23 mouse cellular contexts compared by ENCODE assay signal in genomic region chr1:95354146-95354545, GRCm38 (mm10). TPM values are rescaled to one million over a fixed set of nuclear protein-coding genes. Genes with fewer than 3 reads are reported as not detected.
DNase-seq lines count a peak whose midpoint lies in the region; ATAC-seq and TF ChIP-seq lines count a peak whose summit lies in the region.
"Had no signal": no experiment of that assay in that cellular context is flagged by ENCODE, and none has a peak within 500 bp of the region (broad histone marks: within the 10 kb centered on the region; RNA-seq: fewer than 3 reads in every experiment).

No protein-coding gene starts in this region.

- H3K36me3 ChIP-seq in lung, embryonic 14.5 days (ENCODE audit: insufficient read depth) = no peaks in the 10 kb centered on the region
- peaks cover 0 to 7% of the 10 kb centered on the region in 2 experiments; a peak in 2 of 4 replicates for H3K36me3 ChIP-seq in MEL (ENCODE audit: control insufficient read depth in 1 of 2, insufficient read depth in 2 of 2, low read length in 2 of 2)
- H3K36me3 ChIP-seq: embryonic facial prominence, embryonic 10.5 days; embryonic facial prominence, embryonic 12.5 days; forebrain, embryonic 10.5 days; forebrain, embryonic 12.5 days; G1E had no signal

- TF ChIP-seq RAD21 in MEL (IDR thresholded peaks at IDR 0.05; ENCODE audit: low read depth, low read length) = no peak

- no peaks in the 10 kb centered on the region for H3K4me1 ChIP-seq in lung, embryonic 14.5 days (ENCODE audit: insufficient read depth)
- peaks cover 2 to 8% of the 10 kb centered on the region in 2 experiments; a peak in 2 of 4 replicates for H3K4me1 ChIP-seq in MEL (ENCODE audit: control insufficient read depth in 1 of 2, insufficient read depth in 2 of 2, low read length in 2 of 2)
- H3K4me1 ChIP-seq: embryonic facial prominence, embryonic 10.5 days; embryonic facial prominence, embryonic 12.5 days; forebrain, embryonic 10.5 days; forebrain, embryonic 12.5 days had no signal

- H3K9ac ChIP-seq in lung, embryonic 14.5 days = no peak overlapping the region
- no peak overlapping the region for H3K9ac ChIP-seq in MEL (ENCODE audit: control insufficient read depth, low read depth, low read length, poor library complexity, severe bottlenecking)
- H3K9ac ChIP-seq: embryonic facial prominence, embryonic 12.5 days; forebrain, embryonic 12.5 days had no signal

- 61% methylated on average over 1 of the region's 1 CpGs for WGBS in lung, embryonic 14.5 days

- H3K79me2 ChIP-seq in MEL (ENCODE audit: control insufficient read depth, insufficient read depth, low read length, poor library complexity) = no peaks in the 10 kb centered on the region

- TF ChIP-seq EP300 in MEL (IDR thresholded peaks at IDR 0.05; ENCODE audit: low read depth in 1 of 2, low read length in 2 of 2) = 0 out of 4 replicates have a peak, but pooled peaks of 1 of the 2 experiments have one; percentile 8

- no peak overlapping the region for H3K27ac ChIP-seq in lung, embryonic 14.5 days (ENCODE audit: low read depth)
- H3K27ac ChIP-seq in MEL (ENCODE audit: control insufficient read depth, low read depth, low read length) = no peak overlapping the region
- H3K27ac ChIP-seq: embryonic facial prominence, embryonic 10.5 days; embryonic facial prominence, embryonic 12.5 days; forebrain, embryonic 10.5 days; forebrain, embryonic 12.5 days had no signal

- no peaks in the 10 kb centered on the region for H3K27me3 ChIP-seq in lung, embryonic 14.5 days (ENCODE audit: insufficient read depth, low read length)
- H3K27me3 ChIP-seq in MEL (ENCODE audit: control insufficient read depth in 1 of 2, insufficient read depth in 2 of 2, low read length in 2 of 2) = no peaks in the 10 kb centered on the region
- H3K27me3 ChIP-seq: CH12.LX; embryonic facial prominence, embryonic 12.5 days; forebrain, embryonic 12.5 days had no signal

- no peak overlapping the region for H3K4me3 ChIP-seq in lung, embryonic 14.5 days (ENCODE audit: low read depth, low read length)
- no peak overlapping the region for H3K4me3 ChIP-seq in MEL (ENCODE audit: control insufficient read depth in 1 of 2, insufficient read depth in 1 of 2, low read depth in 2 of 2, low read length in 2 of 2)
- H3K4me3 ChIP-seq: embryonic facial prominence, embryonic 10.5 days; embryonic facial prominence, embryonic 12.5 days; forebrain, embryonic 10.5 days; forebrain, embryonic 12.5 days had no signal

- DNase-seq in cerebellum, postnatal 10 days = peak; percentile 24 to 26
- DNase-seq in cerebellum, adult 11-12 months = no peak
- peak; percentile 46 for DNase-seq in lung, embryonic 14.5 days
- DNase-seq in lung, postnatal 4 days = no peak
- DNase-seq in 416B (ENCODE audit: low read depth) (peak; percentile 52), MEL (ENCODE audit: low read depth, low spot score) (peak; percentile 57)
- no peak for DNase-seq in retina, embryonic 14.5 days (ENCODE audit: low spot score)
- DNase-seq: adrenal gland, adult 2 months; adrenal gland, postnatal 14 days; B cell, adult 2 months; cerebellum, adult 18-20 months; cerebellum, adult 8-10 months; cerebellum, adult 9-11 months had no signal

- no peak for ATAC-seq in lung, embryonic 14.5 days (ENCODE audit: insufficient read depth)
- no peak for ATAC-seq in erythroid progenitor cell, adult 5-6 weeks (replicated peaks; ENCODE audit: low FRiP score, poor library complexity, severe bottlenecking)
- ATAC-seq: CD4-positive, CD25-positive, alpha-beta regulatory T cell, adult 4 months; forebrain, embryonic 14.5 days; forebrain, embryonic 16.5 days had no signal

- no peak for TF ChIP-seq CTCF in lung, embryonic 14.5 days (IDR thresholded peaks at IDR 0.05; ENCODE audit: low read depth)
- TF ChIP-seq CTCF in MEL (IDR thresholded peaks at IDR 0.05 in 2 of 3, conservative IDR thresholded peaks at IDR 0.05 in 1 of 3; ENCODE audit: control insufficient read depth in 1 of 3, insufficient read depth in 1 of 3, low read depth in 2 of 3, low read length in 3 of 3, poor library complexity in 1 of 3, severe bottlenecking in 1 of 3) = no peak

- TF ChIP-seq POLR2A in MEL (IDR thresholded peaks at IDR 0.05; ENCODE audit: control insufficient read depth in 1 of 2, insufficient read depth in 1 of 2, low read depth in 1 of 2, low read length in 2 of 2, poor library complexity in 1 of 2) = no peak

- no peak overlapping the region for H3K4me2 ChIP-seq in lung, embryonic 14.5 days
- H3K4me2 ChIP-seq: embryonic facial prominence, embryonic 12.5 days; forebrain, embryonic 12.5 days had no signal

- H3K9me3 ChIP-seq in lung, embryonic 14.5 days (ENCODE audit: low read depth, low read length) = no peaks in the 10 kb centered on the region
- no peaks in the 10 kb centered on the region for H3K9me3 ChIP-seq in MEL (replicated peaks; ENCODE audit: insufficient read depth, low read length)
- H3K9me3 ChIP-seq: embryonic facial prominence, embryonic 10.5 days; embryonic facial prominence, embryonic 12.5 days; forebrain, embryonic 10.5 days; forebrain, embryonic 12.5 days; G1E had no signal

TF ChIP-seq in MEL, 35 proteins besides CTCF, POLR2A, EP300 and RAD21:
- no peak for TF ChIP-seq ZMIZ1 (IDR thresholded peaks at IDR 0.05; ENCODE audit: low read depth, low read length)
- no peak for TF ChIP-seq E2F4 (IDR thresholded peaks at IDR 0.05; ENCODE audit: borderline replicate concordance, low read depth, low read length)
- no peak for TF ChIP-seq POLR2AphosphoS2 (IDR thresholded peaks at IDR 0.05; ENCODE audit: low read length)
- no peak for TF ChIP-seq MYB (IDR thresholded peaks at IDR 0.05; ENCODE audit: low read depth, low read length)
- TF ChIP-seq ZNF384 (IDR thresholded peaks at IDR 0.05; ENCODE audit: low read depth, low read length) = no peak
- TF ChIP-seq TAL1 (IDR thresholded peaks at IDR 0.05; ENCODE audit: low read length) = no peak
- no peak for TF ChIP-seq MYC (IDR thresholded peaks at IDR 0.05; ENCODE audit: low read depth, low read length)
- TF ChIP-seq NELFE (IDR thresholded peaks at IDR 0.05; ENCODE audit: low read depth, low read length) = no peak
- no peak for TF ChIP-seq USF2 (IDR thresholded peaks at IDR 0.05; ENCODE audit: borderline replicate concordance in 1 of 2, insufficient read depth in 1 of 2, low read depth in 1 of 2, low read length in 2 of 2)
- TF ChIP-seq ELF1 (IDR thresholded peaks at IDR 0.05; ENCODE audit: low read depth, low read length) = no peak
- no peak for TF ChIP-seq ZKSCAN1 (IDR thresholded peaks at IDR 0.05; ENCODE audit: low read depth, low read length)
- TF ChIP-seq SMC3 (IDR thresholded peaks at IDR 0.05; ENCODE audit: low read depth, low read length) = no peak
- TF ChIP-seq MAZ (IDR thresholded peaks at IDR 0.05; ENCODE audit: low read depth, low read length) = no peak

RNA-seq across cellular contexts. Expression of gene Fam174a, which starts 40.7 kb away (rescaled TPM):
- polyA plus RNA-seq in lung, embryonic 14.5 days (2014; fragmentation: Nextera tagmentation; extraction: Ambion mirVana) = 29.5 and 30.6 TPM in 2 replicates
- 17.3 and 19.0 TPM in 2 replicates for total RNA-seq in MEL (2012; rRNA removed)
- 10 to 100 TPM in 1 of 2 experiments, not detected in 1; 16.7 TPM for polyA plus RNA-seq in MEL (2012; ENCODE audit: insufficient read depth in 1 of 2, insufficient read length in 2 of 2, low read depth in 1 of 2, low replicate concordance in 2 of 2, missing spikeins in 1 of 2)
- total RNA-seq in erythroid progenitor cell, adult 5-6 weeks (2015; ENCODE audit: low replicate concordance) = 3.8 and 10.1 TPM in 2 replicates
- total RNA-seq in erythroid progenitor cell, adult 5-6 weeks (2017; ENCODE audit: low replicate concordance) = 3.3 and 5.4 TPM in 2 replicates

Comparison
In these comparisons a context has a peak if more than half of its experiments do, and no peak if none do; other contexts are left out.
1. DNase-seq: peak in cerebellum, postnatal 10 days (2 of 2), lung, embryonic 14.5 days (single experiment), 416B (single experiment) and MEL (single experiment); none in cerebellum, adult 11-12 months (single experiment), lung, postnatal 4 days (0 of 2) and retina, embryonic 14.5 days (single experiment).